Mouse (Mus musculus): ENCODE measurements around the gene As3mt. TPM values are rescaled to one million over a fixed set of nuclear protein-coding genes. Genes with fewer than 3 reads are reported as not detected.

As3mt gene
- polyA plus RNA-seq (2015; fragmentation: Nextera tagmentation; extraction: Ambion mirVana): 17.1 and 19.0 TPM in 2 replicates

DNA sequence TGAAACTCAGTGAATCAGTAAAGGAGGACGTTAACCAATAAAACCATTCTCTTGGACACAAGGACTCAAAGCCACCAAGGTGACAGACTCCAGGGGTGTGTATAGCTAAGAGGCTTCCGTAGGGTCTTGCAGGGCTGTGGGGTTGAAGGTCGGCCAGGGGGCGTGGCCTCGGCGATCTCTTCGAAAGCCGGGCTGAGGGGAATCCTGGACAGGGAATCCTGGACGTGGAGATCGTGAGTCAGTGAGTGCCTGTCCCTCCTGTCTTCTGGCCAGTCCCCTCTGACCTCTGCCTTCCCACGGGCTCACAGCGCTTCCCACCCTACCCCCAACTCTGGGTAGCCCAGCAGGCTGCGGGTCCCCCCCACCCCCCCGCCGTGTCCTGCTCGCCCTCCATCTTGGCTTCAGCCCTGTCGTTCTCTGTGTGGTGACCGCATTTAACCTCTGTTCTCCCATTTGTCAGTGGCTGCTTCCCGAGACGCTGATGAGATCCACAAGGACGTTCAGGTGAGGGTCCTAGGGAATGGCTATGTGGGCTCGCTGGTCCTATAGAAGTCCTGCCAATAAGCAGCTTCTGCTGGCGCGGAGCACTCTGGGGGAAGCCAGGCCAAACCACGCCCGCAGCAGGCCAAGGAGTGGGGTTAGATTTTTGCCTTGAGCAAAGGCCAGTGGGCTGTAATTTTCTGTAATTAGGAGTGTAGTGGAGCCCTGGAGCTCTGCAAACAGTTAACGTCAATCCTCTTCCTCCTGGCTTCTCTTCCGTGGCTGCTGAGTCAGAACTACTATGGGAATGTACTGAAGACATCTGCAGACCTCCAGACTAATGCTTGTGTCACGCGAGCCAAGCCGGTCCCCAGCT, at the start of gene As3mt:
As3mt (plus strand) TSS at position 163 of the 856 bp plus-strand sequence.
- ATAC-seq (ENCODE audit: insufficient read depth): peak; percentile 58
- Histone ChIP-seq H3K27me3 (peaks cover 13% of the 10 kb centered on the region), H3K36me3 (replicated peaks) (no peaks in the 10 kb centered on the region), H3K4me2 (peak within 1 kb of the TSS; percentile 79), H3K27ac (replicated peaks) (peak within 1 kb of the TSS; percentile 14; the same call in 1 of the 2 replicates), H3K9ac (peak within 1 kb of the TSS; percentile 52; the same call in 1 of the 2 replicates), H3K9me3 (replicated peaks) (no peaks in the 10 kb centered on the region), H3K4me3 (replicated peaks) (peak within 1 kb of the TSS; percentile 63), H3K4me1 (replicated peaks) (peaks cover 25% of the 10 kb centered on the region)
- 10% methylated on average over 31 of the region's 31 CpGs for WGBS (ENCODE audit: insufficient replicate concordance)

DNA sequence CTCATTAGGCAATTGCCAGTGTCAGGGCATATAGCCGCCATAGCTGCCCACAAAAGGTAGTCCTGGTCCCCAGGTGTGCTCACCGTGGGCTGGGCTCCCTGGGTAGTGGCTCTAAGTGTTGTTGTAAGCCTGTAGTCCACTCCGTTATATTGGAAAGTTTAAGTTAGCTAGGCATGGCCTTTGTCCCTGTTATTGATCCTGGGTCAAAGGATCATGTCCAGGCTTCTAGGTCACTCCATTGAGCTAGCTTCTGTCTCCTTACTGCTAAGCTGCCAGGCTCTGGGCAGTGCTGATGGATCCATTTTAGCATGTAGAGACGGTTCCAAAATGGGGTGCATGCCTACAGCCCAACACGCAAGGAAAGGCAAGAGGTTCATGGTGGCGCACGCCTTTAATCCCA, 48.9 kb upstream of the As3mt start:
- no peaks in the 10 kb centered on the region for H3K27me3 ChIP-seq
- no peak overlapping the region for H3K9ac ChIP-seq
- 0 out of 2 replicates have a peak, but pooled peaks have one; percentile 41 for ATAC-seq (ENCODE audit: insufficient read depth)
- H3K4me2 ChIP-seq: no peak overlapping the region
- no peaks in the 10 kb centered on the region for H3K9me3 ChIP-seq (replicated peaks)
- no peak overlapping the region for H3K27ac ChIP-seq (replicated peaks)
- H3K4me3 ChIP-seq (replicated peaks): no peak overlapping the region
- WGBS (ENCODE audit: insufficient replicate concordance): 78% methylated on average over 7 of the region's 7 CpGs
- H3K36me3 ChIP-seq (replicated peaks): peaks cover 40% of the 10 kb centered on the region
- peaks cover 32% of the 10 kb centered on the region for H3K4me1 ChIP-seq (replicated peaks)

DNA sequence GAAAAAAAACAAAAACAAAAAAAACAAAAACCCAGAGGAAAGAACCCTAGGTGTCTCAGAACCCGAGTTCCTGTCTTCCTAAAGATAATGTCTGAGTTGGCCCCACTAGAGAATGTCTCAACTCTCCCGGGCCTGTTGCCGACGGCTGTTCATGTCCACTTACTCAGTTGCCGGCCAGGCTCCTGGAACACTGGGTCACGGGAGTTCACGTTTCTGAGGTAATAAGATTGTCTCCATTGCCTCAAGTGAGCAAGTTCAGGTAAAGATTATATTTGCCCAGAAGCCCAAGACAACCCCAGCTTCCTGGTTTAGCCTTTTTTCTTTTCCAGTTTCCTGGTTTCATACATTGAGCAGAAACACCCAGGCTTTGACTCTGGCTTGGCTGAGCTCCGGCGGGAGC, 48.4 kb upstream of the As3mt start:
- H3K4me1 ChIP-seq (replicated peaks): peaks cover 32% of the 10 kb centered on the region
- no peak overlapping the region for H3K27ac ChIP-seq (replicated peaks)
- no peak overlapping the region for H3K9ac ChIP-seq
- no peaks in the 10 kb centered on the region for H3K9me3 ChIP-seq (replicated peaks)
- no peak overlapping the region for H3K4me2 ChIP-seq
- peaks cover 35% of the 10 kb centered on the region for H3K36me3 ChIP-seq (replicated peaks)
- H3K4me3 ChIP-seq (replicated peaks): no peak overlapping the region
- H3K27me3 ChIP-seq: no peaks in the 10 kb centered on the region
- WGBS (ENCODE audit: insufficient replicate concordance): 74% methylated on average over 9 of the region's 9 CpGs
- no peak for ATAC-seq (ENCODE audit: insufficient read depth)

DNA sequence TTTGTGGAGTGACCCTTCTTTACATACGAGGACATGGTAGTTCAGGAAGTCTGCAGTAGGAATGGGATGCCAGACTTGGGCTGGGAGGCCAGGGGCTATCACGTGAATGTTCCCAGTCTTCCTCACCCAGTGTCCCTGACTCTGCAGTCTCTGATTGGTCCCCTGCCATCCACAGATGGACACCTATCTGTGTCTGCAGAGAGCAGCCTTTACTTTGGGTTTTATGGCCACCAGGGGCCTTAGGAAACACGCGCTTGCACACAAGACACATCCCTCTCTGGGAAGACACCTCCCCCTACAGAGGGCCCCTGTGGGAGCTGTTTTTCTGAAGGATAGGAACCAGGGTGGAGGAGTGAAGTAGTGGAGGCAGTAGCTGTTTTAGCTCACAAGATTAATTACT, 45.7 kb upstream of the As3mt start:
- ATAC-seq (ENCODE audit: insufficient read depth): no peak
- Histone ChIP-seq H3K27ac (replicated peaks) (no peak overlapping the region), H3K9me3 (replicated peaks) (no peaks in the 10 kb centered on the region), H3K9ac (no peak overlapping the region), H3K4me2 (no peak overlapping the region), H3K36me3 (replicated peaks) (peaks cover 8% of the 10 kb centered on the region), H3K4me1 (replicated peaks) (peaks cover 36% of the 10 kb centered on the region), H3K27me3 (no peaks in the 10 kb centered on the region), H3K4me3 (replicated peaks) (no peak overlapping the region)
- WGBS (ENCODE audit: insufficient replicate concordance): 44% methylated on average over 4 of the region's 4 CpGs

DNA sequence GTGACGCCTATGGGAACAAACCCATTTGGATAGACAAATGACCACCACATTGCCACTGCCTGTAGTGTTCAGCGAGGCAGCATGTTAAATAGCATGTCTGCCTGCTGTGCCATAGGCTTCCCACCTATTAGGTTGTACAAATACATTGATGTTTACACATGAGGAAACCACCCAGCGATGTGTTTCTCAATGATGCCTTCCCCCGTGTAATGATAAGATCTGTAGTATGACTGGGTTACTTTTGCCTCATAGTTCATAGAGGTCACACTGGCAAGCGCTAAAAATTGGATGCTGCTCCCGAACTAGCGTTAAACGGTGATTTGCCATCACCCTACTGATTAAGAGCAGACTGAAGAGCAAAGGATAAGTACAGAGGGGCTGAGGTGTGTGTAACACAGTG, 45.0 kb upstream of the As3mt start:
- Histone ChIP-seq H3K9me3 (replicated peaks) (no peaks in the 10 kb centered on the region), H3K27ac (replicated peaks) (peak overlapping the region; percentile 38; the same call in 1 of the 2 replicates), H3K9ac (no peak overlapping the region), H3K4me1 (replicated peaks) (peaks cover 36% of the 10 kb centered on the region), H3K27me3 (0 out of 2 replicates have a peak, but pooled peaks cover 2% of the 10 kb centered on the region), H3K36me3 (replicated peaks) (peaks cover 1% of the 10 kb centered on the region; the same call in 1 of the 2 replicates), H3K4me2 (no peak overlapping the region), H3K4me3 (replicated peaks) (no peak overlapping the region)
- 51% methylated on average over 8 of the region's 8 CpGs for WGBS (ENCODE audit: insufficient replicate concordance)
- peak; percentile 35; the same call in 1 of the 2 replicates for ATAC-seq (ENCODE audit: insufficient read depth)

DNA sequence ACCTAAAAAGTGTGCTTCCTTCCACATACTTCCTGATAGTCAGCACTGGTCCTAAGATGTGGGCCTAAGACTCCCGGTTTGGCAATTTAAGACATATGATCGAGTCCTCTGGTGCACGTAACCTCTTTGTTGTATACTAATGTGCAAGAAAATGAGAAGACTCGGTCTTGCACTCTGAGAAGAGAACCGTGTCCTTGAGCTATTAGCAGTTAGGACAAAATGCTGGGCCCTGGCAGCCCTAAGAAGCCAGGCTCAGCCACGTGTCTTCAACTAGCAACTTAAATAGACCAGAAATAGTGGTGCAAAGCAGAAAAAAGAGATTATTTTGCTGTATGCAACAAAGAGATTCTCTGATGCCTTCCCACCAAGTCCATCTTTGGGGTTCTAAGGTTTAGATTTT, 44.5 kb upstream of the As3mt start:
- H3K27ac ChIP-seq (replicated peaks): peak overlapping the region; percentile 38; the same call in 1 of the 2 replicates
- WGBS (ENCODE audit: insufficient replicate concordance): 60% methylated on average over 6 of the region's 6 CpGs
- no peak overlapping the region for H3K4me3 ChIP-seq (replicated peaks)
- no peak for ATAC-seq (ENCODE audit: insufficient read depth)
- no peak overlapping the region for H3K4me2 ChIP-seq
- peaks cover 36% of the 10 kb centered on the region for H3K4me1 ChIP-seq (replicated peaks)
- 0 out of 2 replicates have a peak, but pooled peaks cover 8% of the 10 kb centered on the region for H3K27me3 ChIP-seq
- H3K36me3 ChIP-seq (replicated peaks): no peaks in the 10 kb centered on the region
- H3K9me3 ChIP-seq (replicated peaks): no peaks in the 10 kb centered on the region
- H3K9ac ChIP-seq: no peak overlapping the region

DNA sequence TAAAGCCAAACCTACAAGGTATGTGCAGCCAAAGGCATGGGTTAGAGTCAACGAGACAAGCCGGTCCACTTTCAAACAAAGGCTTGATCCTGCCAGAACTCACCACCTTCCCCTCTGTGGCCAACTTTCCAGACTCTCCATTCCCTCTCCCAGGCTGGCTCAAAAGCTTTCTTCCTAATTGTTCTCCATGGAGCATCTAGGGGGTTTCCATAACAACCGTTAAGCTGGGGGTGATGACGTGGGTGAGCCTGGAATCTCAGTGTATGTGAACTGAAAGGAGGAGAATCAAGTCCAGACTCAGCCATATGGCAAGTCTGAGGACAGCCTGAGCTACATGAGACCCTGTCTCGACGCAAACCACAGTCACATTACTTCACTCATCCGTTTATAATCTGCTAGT, 41.8 kb upstream of the As3mt start:
- no peak overlapping the region for H3K4me3 ChIP-seq (replicated peaks)
- H3K27me3 ChIP-seq: peaks cover 15% of the 10 kb centered on the region; the same call in 1 of the 2 replicates
- H3K36me3 ChIP-seq (replicated peaks): no peaks in the 10 kb centered on the region
- H3K4me2 ChIP-seq: no peak overlapping the region
- no peak overlapping the region for H3K9ac ChIP-seq
- 52% methylated on average over 7 of the region's 7 CpGs for WGBS (ENCODE audit: insufficient replicate concordance)
- peaks cover 29% of the 10 kb centered on the region for H3K4me1 ChIP-seq (replicated peaks)
- H3K27ac ChIP-seq (replicated peaks): no peak overlapping the region
- ATAC-seq (ENCODE audit: insufficient read depth): no peak
- no peaks in the 10 kb centered on the region for H3K9me3 ChIP-seq (replicated peaks)

DNA sequence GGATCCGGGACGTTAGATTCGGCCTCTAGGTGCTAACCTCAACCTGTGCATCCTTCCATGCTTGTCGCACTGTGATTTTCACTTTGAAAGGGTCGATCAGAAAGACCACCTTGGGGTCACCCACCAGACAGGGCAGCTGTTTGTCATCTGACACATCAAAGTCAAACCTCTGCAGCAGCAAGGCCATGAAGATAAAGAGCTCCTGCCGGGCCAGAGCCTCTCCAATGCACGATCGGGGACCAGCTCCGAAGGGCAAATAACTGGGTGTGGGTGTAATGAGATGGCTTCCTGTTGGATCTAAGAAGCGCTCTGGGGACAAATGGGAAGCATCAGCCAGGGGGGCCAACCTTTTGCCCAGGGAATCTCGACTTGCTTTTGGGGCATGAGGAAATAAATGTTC, 40.0 kb upstream of the As3mt start:
- Histone ChIP-seq H3K36me3 (replicated peaks) (no peaks in the 10 kb centered on the region), H3K4me2 (0 out of 2 replicates have a peak overlapping the region, but pooled peaks have one; percentile 3), H3K9ac (no peak overlapping the region), H3K4me3 (replicated peaks) (no peak overlapping the region), H3K27ac (replicated peaks) (peak overlapping the region; percentile 51; the same call in 1 of the 2 replicates), H3K9me3 (replicated peaks) (no peaks in the 10 kb centered on the region), H3K4me1 (replicated peaks) (peaks cover 26% of the 10 kb centered on the region), H3K27me3 (peaks cover 27% of the 10 kb centered on the region; the same call in 1 of the 2 replicates)
- 47% methylated on average over 11 of the region's 11 CpGs for WGBS (ENCODE audit: insufficient replicate concordance)
- no peak for ATAC-seq (ENCODE audit: insufficient read depth)

DNA sequence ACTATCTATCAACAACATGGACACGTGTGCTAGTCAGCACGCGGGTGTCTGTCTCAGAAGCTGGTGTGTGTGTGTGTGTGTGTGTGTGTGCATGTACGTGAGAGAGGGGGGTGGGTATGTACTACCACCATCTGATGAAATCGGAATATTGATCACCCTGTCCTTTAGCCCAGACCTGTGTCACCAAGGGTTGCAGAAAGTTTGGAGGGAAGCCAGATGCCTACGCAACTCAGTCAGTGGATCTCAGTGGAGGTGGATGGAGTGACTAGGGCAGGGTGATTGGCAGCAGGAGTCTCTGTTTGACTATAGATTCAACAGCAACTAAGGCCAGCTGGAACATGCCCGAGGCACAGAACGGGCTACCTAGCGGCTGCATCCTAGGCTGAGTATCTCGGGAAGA, 39.0 kb upstream of the As3mt start:
- Histone ChIP-seq H3K27me3 (peaks cover 33% of the 10 kb centered on the region; the same call in 1 of the 2 replicates), H3K4me2 (no peak overlapping the region), H3K9ac (no peak overlapping the region), H3K9me3 (replicated peaks) (no peaks in the 10 kb centered on the region), H3K36me3 (replicated peaks) (no peaks in the 10 kb centered on the region), H3K27ac (replicated peaks) (peak overlapping the region; percentile 60), H3K4me1 (replicated peaks) (peaks cover 26% of the 10 kb centered on the region), H3K4me3 (replicated peaks) (no peak overlapping the region)
- peak; percentile 75 for ATAC-seq (ENCODE audit: insufficient read depth)
- whole genome bisulfite sequencing (ENCODE audit: insufficient replicate concordance): 61% methylated on average over 10 of the region's 10 CpGs

DNA sequence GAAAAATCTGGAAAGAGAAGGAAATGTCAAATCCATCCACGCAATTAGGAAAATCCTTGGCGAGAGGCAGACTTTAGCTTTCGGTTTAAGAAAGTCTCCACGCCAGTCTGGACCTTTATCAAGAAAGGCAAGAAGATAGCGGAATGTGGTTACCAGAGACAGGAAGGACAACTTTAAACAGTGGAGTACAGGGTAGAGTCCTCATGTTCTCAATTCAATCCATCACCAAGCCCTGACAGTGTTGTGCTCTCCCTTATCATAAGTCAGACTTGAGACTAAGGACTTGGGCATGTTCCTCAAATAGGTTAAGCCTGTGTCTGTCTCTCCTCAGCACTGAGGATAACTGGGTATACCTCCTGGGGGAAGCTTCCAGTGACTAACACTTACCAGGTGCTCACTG, 37.5 kb upstream of the As3mt start:
- peaks cover 33% of the 10 kb centered on the region; the same call in 1 of the 2 replicates for H3K27me3 ChIP-seq
- ATAC-seq (ENCODE audit: insufficient read depth): no peak
- H3K4me3 ChIP-seq (replicated peaks): no peak overlapping the region
- 25% methylated on average over 5 of the region's 5 CpGs for WGBS (ENCODE audit: insufficient replicate concordance)
- H3K27ac ChIP-seq (replicated peaks): no peak overlapping the region
- H3K4me2 ChIP-seq: no peak overlapping the region
- no peaks in the 10 kb centered on the region for H3K36me3 ChIP-seq (replicated peaks)
- peaks cover 26% of the 10 kb centered on the region for H3K4me1 ChIP-seq (replicated peaks)
- H3K9ac ChIP-seq: no peak overlapping the region
- H3K9me3 ChIP-seq (replicated peaks): no peaks in the 10 kb centered on the region

DNA sequence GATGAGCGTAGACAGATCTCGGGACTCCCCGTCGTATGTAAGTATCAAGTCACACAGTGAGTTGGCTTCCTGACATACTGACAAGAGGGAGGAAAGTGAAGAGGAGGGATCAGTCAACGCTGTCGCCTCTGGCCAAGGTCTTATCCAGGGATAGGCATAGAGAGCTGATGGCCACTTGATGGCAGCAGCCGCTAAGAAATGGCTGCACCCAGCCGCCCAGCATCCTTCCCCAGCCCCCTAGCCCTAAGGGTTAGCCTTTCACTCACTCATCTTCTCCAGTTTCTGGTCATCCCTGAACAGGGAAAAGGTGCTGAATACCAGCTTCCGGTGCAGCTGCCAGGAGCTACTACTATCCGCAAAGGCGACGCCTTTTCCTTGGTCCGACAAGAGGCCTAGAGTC, 36.6 kb upstream of the As3mt start:
- Histone ChIP-seq H3K4me3 (replicated peaks) (no peak overlapping the region), H3K27ac (replicated peaks) (no peak overlapping the region), H3K4me2 (no peak overlapping the region), H3K4me1 (replicated peaks) (peaks cover 26% of the 10 kb centered on the region), H3K27me3 (peaks cover 33% of the 10 kb centered on the region; the same call in 1 of the 2 replicates), H3K36me3 (replicated peaks) (no peaks in the 10 kb centered on the region), H3K9ac (no peak overlapping the region), H3K9me3 (replicated peaks) (no peaks in the 10 kb centered on the region)
- no peak for ATAC-seq (ENCODE audit: insufficient read depth)
- 26% methylated on average over 13 of the region's 13 CpGs for WGBS (ENCODE audit: insufficient replicate concordance)

All from liver, embryonic 15.5 days (tissue).